Mouse (Mus musculus) testis, adult 2 months (tissue): ENCODE measurements at regions not wholly inside any gene's neighbourhood (a gene's known extent, or its start where the extent isn't known, plus 50 kb on each side); places are given as distances from the start of the nearest gene placed in this dataset.

ENCODE experiments used
- H3K27ac ChIP-seq: fragments of 200-500 bp; 2 replicates; pipeline ENCODE4 v1.5.1; 2012; ENCODE audit warnings: low read depth, low read length; ENCODE audit not compliant: control insufficient read depth, insufficient read depth
- H3K27me3 ChIP-seq: fragments of 200-500 bp; 2 replicates; pipeline ENCODE4 v1.6.1; 2012; ENCODE audit warnings: mild to moderate bottlenecking, low read length, moderate library complexity; ENCODE audit not compliant: control insufficient read depth, insufficient read depth
- H3K36me3 ChIP-seq: fragments of 200-500 bp; 2 replicates; pipeline ENCODE4 v1.6.1; 2012; ENCODE audit warnings: mild to moderate bottlenecking, low read length; ENCODE audit not compliant: control insufficient read depth, insufficient read depth
- H3K4me1 ChIP-seq: fragments of 200-500 bp; 2 replicates; pipeline ENCODE4 v1.6.1; 2012; ENCODE audit warnings: low read length; ENCODE audit not compliant: control insufficient read depth, insufficient read depth
- H3K4me3 ChIP-seq: fragments of 200-500 bp; 2 replicates; pipeline ENCODE4 v1.5.1; 2012; ENCODE audit warnings: low read depth, mild to moderate bottlenecking, low read length, moderate library complexity, mixed read lengths; ENCODE audit not compliant: control insufficient read depth
- CTCF ChIP-seq: fragments of 200-500 bp; IDR thresholded peaks from 2 replicates; pipeline ENCODE4 v1.5.1; 2012; ENCODE audit warnings: low read depth, mild to moderate bottlenecking, inconsistent platforms, low read length, moderate library complexity; ENCODE audit not compliant: control insufficient read depth, insufficient read depth, insufficient replicate concordance
- POLR2A ChIP-seq: fragments of 200-500 bp; IDR thresholded peaks from 2 replicates; pipeline ENCODE4 v1.6.1; 2012; ENCODE audit warnings: low read depth, mild to moderate bottlenecking, inconsistent platforms, low read length, moderate library complexity; ENCODE audit not compliant: control insufficient read depth

DNA sequence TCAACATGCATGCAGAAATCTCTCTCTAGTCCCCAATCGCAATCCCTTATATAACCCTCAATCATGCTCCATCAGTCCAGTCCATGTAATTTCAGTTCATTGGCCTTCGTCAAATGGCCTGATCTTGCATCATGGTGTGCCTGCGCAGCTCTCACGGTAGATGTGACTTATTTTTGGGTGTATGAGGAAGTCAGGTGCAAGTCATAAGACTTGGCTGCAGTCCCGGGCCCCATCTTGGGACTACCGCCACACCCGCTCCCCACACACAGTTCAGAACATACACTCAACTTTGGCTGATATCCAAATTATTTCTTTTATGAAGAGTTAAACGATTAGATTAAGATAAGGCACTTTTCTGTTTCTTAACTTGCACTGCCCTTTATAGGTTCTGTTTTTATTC lies 504.7 kb upstream of the Itga1 start:
- no peaks in the 10 kb centered on the region for H3K27me3 ChIP-seq
- H3K36me3 ChIP-seq, result no peaks in the 10 kb centered on the region
- TF ChIP-seq POLR2A, result no peak
- TF ChIP-seq CTCF, result no peak
- no peaks in the 10 kb centered on the region for H3K4me1 ChIP-seq
- no peak overlapping the region for H3K4me3 ChIP-seq
- H3K27ac ChIP-seq, result no peak overlapping the region

DNA sequence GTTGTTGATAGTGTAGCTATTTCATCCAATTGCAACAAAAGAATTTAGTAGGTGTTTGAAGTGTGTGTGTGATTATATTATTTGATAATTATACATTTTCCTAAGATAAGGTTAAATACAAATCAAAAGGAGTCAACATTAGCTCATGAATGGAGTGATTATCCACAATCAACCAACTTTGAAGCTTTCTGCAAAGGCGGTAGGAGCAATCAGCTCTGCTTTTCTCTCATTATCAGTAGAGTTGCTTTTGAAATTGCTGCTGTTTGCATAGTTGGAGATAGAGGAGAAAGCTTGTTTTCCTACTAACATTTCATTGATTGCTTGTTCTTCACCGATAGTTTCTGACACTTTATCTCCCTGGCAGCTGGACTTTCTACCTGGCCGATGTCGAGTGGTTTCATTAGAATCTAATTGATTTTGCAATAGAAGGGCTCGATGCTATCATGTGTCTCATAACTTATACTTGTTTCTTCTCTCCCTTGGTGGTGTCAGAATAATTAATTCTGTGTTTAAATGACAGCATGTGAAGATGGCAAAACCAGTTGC lies 493.4 kb upstream of the Itga1 start:
- TF ChIP-seq CTCF (no peak), POLR2A (no peak)
- no peak overlapping the region for H3K27ac ChIP-seq
- H3K36me3 ChIP-seq, result no peaks in the 10 kb centered on the region
- no peaks in the 10 kb centered on the region for H3K27me3 ChIP-seq
- H3K4me1 ChIP-seq, result no peaks in the 10 kb centered on the region
- H3K4me3 ChIP-seq, result no peak overlapping the region

DNA sequence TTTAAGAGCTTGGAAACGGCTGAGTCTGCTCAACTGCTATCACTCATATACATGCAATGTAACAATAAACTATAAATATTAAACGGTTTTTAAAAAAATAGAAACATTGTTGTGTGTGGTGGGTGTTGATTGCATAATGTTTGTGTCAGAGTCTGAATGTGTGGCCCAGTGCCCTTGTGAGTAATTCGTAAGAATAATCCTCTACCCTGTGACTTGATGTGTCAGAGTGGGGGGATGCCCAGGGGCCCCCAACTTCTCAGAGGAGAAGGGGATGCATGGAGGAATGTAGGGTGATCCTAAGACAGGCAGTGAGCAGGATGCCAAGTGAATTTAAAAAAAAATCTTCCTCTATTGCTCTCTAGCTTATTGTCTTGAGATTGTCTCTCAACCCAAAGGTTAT lies 474.2 kb upstream of the Itga1 start:
- Histone ChIP-seq H3K27ac (no peak overlapping the region), H3K36me3 (no peaks in the 10 kb centered on the region), H3K4me1 (no peaks in the 10 kb centered on the region), H3K27me3 (no peaks in the 10 kb centered on the region), H3K4me3 (no peak overlapping the region)
- no peak for TF ChIP-seq POLR2A
- no peak for TF ChIP-seq CTCF

DNA sequence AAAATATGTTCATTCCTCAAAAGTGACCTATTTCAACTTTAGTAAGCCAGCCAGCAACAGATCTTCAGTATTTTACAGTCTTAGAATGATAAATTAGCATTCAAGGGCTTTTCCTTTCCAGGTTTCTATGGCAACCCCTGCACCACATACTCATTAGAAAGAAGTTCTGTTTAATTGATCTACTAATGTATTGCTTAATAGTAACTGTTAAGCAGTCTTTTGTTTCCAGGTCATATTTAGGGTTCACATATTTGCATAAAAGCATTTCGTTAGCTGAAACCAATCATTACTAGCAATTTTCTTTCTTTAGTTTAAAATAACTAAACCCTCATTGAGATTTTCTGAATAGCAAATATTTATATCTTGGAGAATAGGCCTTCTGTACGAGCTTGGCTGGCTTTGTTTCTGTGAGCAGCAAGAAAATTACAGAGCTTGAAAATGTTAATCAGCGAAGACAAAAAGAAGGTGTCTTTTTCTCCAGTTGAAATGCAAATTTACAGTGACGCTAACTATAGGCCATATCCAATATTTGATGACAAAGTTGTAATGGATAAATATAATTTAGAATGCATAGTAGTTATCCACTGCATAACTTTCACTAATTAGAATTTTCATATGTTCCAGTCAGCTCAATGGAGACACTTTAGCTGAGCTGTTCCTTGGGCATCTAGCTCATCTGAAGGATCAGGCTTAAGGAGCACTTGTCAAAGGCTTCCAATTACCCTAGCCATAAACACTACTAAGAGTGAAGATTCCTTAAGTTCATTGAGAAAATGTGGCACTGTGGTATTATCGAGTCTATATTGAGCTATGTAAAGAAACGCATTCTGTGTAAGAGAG lies 473.5 kb upstream of the Itga1 start:
- Histone ChIP-seq H3K4me1 (no peaks in the 10 kb centered on the region), H3K36me3 (no peaks in the 10 kb centered on the region), H3K27me3 (no peaks in the 10 kb centered on the region), H3K27ac (no peak overlapping the region), H3K4me3 (no peak overlapping the region)
- TF ChIP-seq POLR2A (no peak), CTCF (no peak)

DNA sequence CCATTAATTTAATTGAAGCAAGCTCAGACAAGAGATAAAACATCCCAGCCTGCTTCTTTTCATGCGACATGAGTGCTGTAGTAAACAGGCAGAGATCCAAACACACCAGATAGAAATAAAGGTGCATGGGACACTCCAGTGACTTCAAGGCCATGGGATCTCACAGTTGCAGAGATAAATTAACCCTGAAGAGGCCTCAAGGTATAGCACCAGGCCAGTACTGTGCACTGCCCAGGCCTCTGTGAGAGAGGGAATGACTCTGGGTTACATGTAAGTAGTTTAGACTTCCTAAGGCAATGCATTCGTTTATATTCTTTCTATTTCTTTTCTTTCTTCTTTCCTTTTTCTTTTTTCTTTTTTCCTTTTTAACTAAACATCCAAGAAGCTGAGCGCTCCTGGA lies 439.4 kb upstream of the Itga1 start:
- H3K36me3 ChIP-seq, result no peaks in the 10 kb centered on the region
- H3K4me3 ChIP-seq, result no peak overlapping the region
- no peak for TF ChIP-seq CTCF
- no peak for TF ChIP-seq POLR2A
- no peaks in the 10 kb centered on the region for H3K27me3 ChIP-seq
- no peak overlapping the region for H3K27ac ChIP-seq
- no peaks in the 10 kb centered on the region for H3K4me1 ChIP-seq

DNA sequence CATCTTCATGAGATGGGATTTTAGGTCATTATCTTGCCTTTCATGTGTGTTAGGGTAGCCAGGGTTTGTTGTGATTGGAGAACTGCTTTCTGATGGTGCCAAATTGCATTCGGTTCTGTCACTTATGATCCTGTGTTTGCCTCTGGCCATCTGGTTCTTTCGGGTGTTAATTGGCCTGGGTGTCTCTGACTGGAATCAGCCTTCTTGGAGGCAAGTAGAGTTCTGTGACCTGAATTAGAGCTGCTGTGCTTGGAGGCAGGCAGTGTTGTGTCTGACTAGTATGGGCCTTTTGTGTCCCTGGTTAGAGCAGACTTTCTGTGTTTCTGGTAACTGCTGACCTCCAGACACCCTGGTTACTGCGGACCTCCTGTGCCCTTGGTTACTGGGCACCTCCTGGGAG lies 434.1 kb upstream of the Itga1 start:
- Histone ChIP-seq H3K36me3 (no peaks in the 10 kb centered on the region), H3K27me3 (no peaks in the 10 kb centered on the region), H3K4me1 (no peaks in the 10 kb centered on the region), H3K27ac (no peak overlapping the region), H3K4me3 (no peak overlapping the region)
- no peak for TF ChIP-seq CTCF
- TF ChIP-seq POLR2A, result no peak

DNA sequence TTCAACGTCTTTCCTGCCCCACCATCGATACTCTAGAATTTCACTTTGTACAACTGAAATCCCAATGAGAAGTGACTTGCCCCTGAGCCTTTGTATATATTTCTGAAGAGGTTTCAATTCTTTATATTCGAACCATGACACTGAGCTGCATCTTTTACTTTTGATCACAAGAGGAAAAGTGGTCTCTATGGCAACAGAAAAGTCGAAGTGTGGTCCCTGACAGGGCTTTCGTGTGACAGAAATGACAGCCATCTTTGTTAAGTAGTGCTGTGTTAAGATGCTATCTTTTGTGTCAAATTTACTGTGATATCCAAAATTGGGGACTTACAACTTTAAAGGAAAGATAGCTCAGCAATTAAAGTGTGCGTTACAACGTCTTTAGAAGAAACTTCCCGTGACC lies 412.1 kb upstream of the Itga1 start:
- Histone ChIP-seq H3K27ac (no peak overlapping the region), H3K27me3 (no peaks in the 10 kb centered on the region), H3K4me1 (no peaks in the 10 kb centered on the region), H3K36me3 (no peaks in the 10 kb centered on the region), H3K4me3 (no peak overlapping the region)
- TF ChIP-seq POLR2A (no peak), CTCF (no peak)
